Mouse (Mus musculus): ENCODE measurements around the gene Otop3. TPM values are rescaled to one million over a fixed set of nuclear protein-coding genes. Genes with fewer than 3 reads are reported as not detected.
A peak's percentile ranks its signal among the peaks of the same experiment; 100 is the strongest.

Otop3 gene
- polyA plus RNA-seq, 1 experiment from 2014 or later: not detected

DNA sequence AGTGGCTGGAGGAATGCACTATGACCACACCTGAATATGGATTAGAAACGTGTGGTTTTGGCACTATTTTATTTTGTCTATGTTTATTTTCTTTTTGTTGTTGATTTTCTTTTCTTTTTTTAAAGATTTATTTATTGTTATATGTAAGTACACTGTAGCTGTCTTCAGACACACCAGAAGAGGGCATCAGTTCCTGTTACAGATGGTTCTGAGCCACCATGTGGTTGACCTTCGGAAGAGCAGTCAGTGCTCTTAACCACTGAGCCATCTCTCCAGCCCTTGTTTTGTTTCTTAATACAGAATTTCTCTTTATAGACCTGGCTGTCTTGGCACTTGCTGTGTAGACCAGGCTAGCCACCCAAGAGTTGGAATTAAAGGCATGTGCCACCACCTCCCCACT is 38.2 kb downstream of the Otop3 start:
- 36% methylated on average over 2 of the region's 2 CpGs for WGBS
- no peak for ATAC-seq
- no peaks in the 10 kb centered on the region for H3K9me3 ChIP-seq (ENCODE audit: low read length)
- no peaks in the 10 kb centered on the region for H3K36me3 ChIP-seq (ENCODE audit: insufficient read depth, low read length)
- H3K4me3 ChIP-seq (ENCODE audit: low read depth, low read length): no peak overlapping the region
- TF ChIP-seq CTCF (IDR thresholded peaks at IDR 0.05): peak; percentile 16; the same call in 1 of the 2 replicates
- no peak for TF ChIP-seq EP300 (IDR thresholded peaks at IDR 0.05)
- peaks cover 5% of the 10 kb centered on the region; the same call in 1 of the 2 replicates for H3K4me1 ChIP-seq (ENCODE audit: insufficient read depth, low read depth, low read length)
- DNase-seq (ENCODE audit: low spot score): no peak
- no peak overlapping the region for H3K27ac ChIP-seq (ENCODE audit: low read length)
- peaks cover 3% of the 10 kb centered on the region; the same call in 1 of the 2 replicates for H3K27me3 ChIP-seq (replicated peaks; ENCODE audit: insufficient read depth, low read length)
- no peak overlapping the region for H3K9ac ChIP-seq (replicated peaks; ENCODE audit: low read depth)
- H3K4me2 ChIP-seq (replicated peaks; ENCODE audit: low read depth, low read length): no peak overlapping the region

DNA sequence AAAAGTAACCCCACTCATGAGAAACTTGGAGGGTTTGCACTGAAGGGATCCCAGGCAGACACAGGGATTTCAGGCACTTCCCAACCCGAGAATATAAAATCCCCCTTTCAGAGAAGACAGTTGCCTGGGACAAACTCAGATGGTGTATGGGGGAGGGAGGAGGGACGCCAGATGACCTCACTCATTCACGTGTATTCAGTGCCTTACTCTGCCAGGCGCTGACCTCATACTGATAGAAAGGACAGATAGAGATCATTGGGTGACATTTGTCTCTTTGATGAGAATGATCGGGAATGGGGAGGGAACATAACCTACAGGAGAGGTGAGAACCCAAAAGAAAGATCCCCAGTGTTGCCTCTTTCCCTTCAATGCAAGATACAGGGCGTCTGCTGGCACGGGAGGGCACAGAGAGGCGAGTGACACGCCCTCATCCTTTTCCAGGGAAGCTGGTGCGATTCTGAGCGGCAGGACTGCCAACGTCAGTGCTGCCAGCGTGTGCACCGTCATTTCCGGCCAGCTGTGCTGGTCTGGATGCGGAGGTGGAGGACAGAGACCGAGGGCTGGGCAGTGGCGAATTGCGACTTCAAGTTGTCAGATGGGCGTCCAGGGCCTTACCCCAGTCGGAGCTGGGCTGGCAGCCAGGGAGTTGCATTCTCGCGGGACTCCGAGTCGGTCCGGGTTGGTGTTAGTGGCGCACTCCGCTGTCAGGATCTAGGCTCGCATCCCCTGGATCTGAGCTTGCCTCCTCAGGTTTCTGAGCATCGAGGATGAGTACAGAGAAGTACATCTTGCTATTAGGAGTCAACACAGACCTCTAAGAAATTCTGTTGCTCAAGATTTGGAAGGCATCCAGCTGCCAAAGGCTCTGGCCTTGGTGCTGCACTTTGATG is 39.5 kb downstream of the Otop3 start:
- Histone ChIP-seq H3K27ac (ENCODE audit: low read length) (no peak overlapping the region), H3K27me3 (replicated peaks; ENCODE audit: insufficient read depth, low read length) (peaks cover 3% of the 10 kb centered on the region; the same call in 1 of the 2 replicates), H3K4me1 (ENCODE audit: insufficient read depth, low read depth, low read length) (peaks cover 5% of the 10 kb centered on the region; the same call in 1 of the 2 replicates), H3K9me3 (ENCODE audit: low read length) (no peaks in the 10 kb centered on the region), H3K9ac (replicated peaks; ENCODE audit: low read depth) (peak overlapping the region; percentile 23; the same call in 1 of the 2 replicates), H3K4me2 (replicated peaks; ENCODE audit: low read depth, low read length) (peak overlapping the region; percentile 58), H3K36me3 (ENCODE audit: insufficient read depth, low read length) (no peaks in the 10 kb centered on the region), H3K4me3 (ENCODE audit: low read depth, low read length) (peak overlapping the region; percentile 20; the same call in 1 of the 2 replicates)
- DNase-seq (ENCODE audit: low spot score) (peak; percentile 83), ATAC-seq (peak; percentile 94)
- WGBS: under 1% methylated on average over 28 of the region's 30 CpGs
- TF ChIP-seq EP300 (IDR thresholded peaks at IDR 0.05): peak; percentile 36; the same call in 1 of the 2 replicates
- TF ChIP-seq CTCF (IDR thresholded peaks at IDR 0.05): no peak

DNA sequence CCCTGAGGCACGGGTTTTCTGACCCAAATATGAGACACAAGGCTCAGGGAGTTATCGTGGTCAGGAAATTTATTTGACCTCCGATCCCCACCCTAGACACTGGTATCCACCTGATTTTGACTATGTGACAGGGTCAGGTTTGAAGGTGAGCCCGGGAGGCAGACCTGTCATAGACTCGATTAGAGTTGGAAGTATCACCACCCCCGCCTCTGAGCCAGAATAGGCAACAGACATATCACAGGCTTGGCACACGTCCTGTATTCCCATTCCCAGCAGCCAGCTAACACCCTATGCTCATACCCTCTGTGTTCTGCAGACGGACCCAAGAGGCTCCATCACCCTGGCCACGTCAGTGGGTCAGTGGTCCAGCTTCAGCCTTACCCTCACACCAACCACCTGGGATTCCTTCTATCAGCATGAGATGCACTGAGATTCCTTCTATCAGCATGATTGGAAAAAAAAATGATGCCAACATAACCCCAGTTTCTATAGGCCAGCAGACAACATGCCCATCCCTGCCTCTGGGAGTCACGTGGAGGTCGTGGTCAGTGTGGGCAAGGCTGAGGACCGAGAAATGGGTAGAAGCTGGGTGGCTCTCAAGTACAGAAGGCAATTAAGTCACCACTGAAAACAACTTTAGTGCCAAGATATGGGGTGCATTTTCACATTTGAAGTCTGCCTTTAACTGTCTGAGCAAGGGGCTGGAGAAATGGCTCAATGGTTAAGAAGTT is 40.3 kb downstream of the Otop3 start:
- H3K27me3 ChIP-seq (replicated peaks; ENCODE audit: insufficient read depth, low read length): peaks cover 3% of the 10 kb centered on the region; the same call in 1 of the 2 replicates
- H3K36me3 ChIP-seq (ENCODE audit: insufficient read depth, low read length): no peaks in the 10 kb centered on the region
- peak overlapping the region; percentile 58 for H3K4me2 ChIP-seq (replicated peaks; ENCODE audit: low read depth, low read length)
- no peak for ATAC-seq
- peaks cover 5% of the 10 kb centered on the region; the same call in 1 of the 2 replicates for H3K4me1 ChIP-seq (ENCODE audit: insufficient read depth, low read depth, low read length)
- 60% methylated on average over 12 of the region's 12 CpGs for WGBS
- TF ChIP-seq EP300 (IDR thresholded peaks at IDR 0.05) (no peak), CTCF (IDR thresholded peaks at IDR 0.05) (no peak)
- 0 out of 2 replicates have a peak overlapping the region, but pooled peaks have one; percentile 20 for H3K4me3 ChIP-seq (ENCODE audit: low read depth, low read length)
- H3K27ac ChIP-seq (ENCODE audit: low read length): no peak overlapping the region
- no peaks in the 10 kb centered on the region for H3K9me3 ChIP-seq (ENCODE audit: low read length)
- DNase-seq (ENCODE audit: low spot score): no peak
- H3K9ac ChIP-seq (replicated peaks; ENCODE audit: low read depth): no peak overlapping the region

DNA sequence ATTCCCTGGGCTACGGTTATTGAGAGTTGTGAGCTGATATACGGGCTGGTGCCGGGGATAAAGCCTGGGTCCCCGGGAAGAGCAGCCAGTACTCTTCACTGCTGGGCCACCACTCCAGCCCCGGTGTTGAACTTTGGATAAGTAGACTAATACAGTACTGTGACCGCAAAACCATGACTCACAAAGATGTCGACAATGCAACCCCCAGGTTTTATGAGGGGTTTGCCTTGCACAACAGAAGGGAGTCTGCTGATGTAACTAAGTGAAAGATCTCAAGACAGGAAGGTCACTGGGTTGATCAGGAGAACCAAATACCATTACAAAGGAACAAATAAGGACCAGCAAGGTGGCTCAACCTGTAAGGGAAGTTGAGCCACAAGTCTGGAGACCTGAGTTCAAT is 42.2 kb downstream of the Otop3 start:
- no peak for TF ChIP-seq CTCF (IDR thresholded peaks at IDR 0.05)
- no peak for TF ChIP-seq EP300 (IDR thresholded peaks at IDR 0.05)
- Histone ChIP-seq H3K4me3 (ENCODE audit: low read depth, low read length) (no peak overlapping the region), H3K27me3 (replicated peaks; ENCODE audit: insufficient read depth, low read length) (peaks cover 3% of the 10 kb centered on the region; the same call in 1 of the 2 replicates), H3K9ac (replicated peaks; ENCODE audit: low read depth) (no peak overlapping the region), H3K9me3 (ENCODE audit: low read length) (no peaks in the 10 kb centered on the region), H3K36me3 (ENCODE audit: insufficient read depth, low read length) (no peaks in the 10 kb centered on the region), H3K27ac (ENCODE audit: low read length) (no peak overlapping the region), H3K4me1 (ENCODE audit: insufficient read depth, low read depth, low read length) (peaks cover 5% of the 10 kb centered on the region; the same call in 1 of the 2 replicates), H3K4me2 (replicated peaks; ENCODE audit: low read depth, low read length) (no peak overlapping the region)
- ATAC-seq (no peak), DNase-seq (ENCODE audit: low spot score) (no peak)
- WGBS: 64% methylated on average over 7 of the region's 7 CpGs

DNA sequence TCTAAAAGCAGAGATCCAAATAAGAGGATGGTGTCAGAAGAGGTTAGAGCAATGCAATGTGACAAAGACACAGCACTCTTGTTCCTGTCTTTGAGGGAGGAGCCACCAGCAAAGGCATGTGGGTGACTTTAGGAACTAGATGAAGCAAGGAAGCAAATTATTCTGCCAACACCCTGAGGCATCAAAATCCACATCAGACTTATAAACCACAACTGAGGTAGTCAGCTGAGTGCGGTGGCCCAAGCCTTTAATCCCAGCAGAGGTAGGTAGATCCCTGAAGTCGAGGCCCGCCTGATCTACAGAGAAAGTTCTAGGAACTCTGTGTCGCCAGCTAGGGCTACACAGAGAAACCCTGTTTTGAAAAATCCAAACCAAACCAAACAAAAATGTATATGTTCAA is 42.7 kb downstream of the Otop3 start:
- Histone ChIP-seq H3K27me3 (replicated peaks; ENCODE audit: insufficient read depth, low read length) (peaks cover 3% of the 10 kb centered on the region; the same call in 1 of the 2 replicates), H3K9me3 (ENCODE audit: low read length) (no peaks in the 10 kb centered on the region), H3K4me1 (ENCODE audit: insufficient read depth, low read depth, low read length) (peaks cover 5% of the 10 kb centered on the region; the same call in 1 of the 2 replicates), H3K27ac (ENCODE audit: low read length) (no peak overlapping the region), H3K9ac (replicated peaks; ENCODE audit: low read depth) (no peak overlapping the region), H3K4me3 (ENCODE audit: low read depth, low read length) (no peak overlapping the region), H3K4me2 (replicated peaks; ENCODE audit: low read depth, low read length) (no peak overlapping the region), H3K36me3 (ENCODE audit: insufficient read depth, low read length) (no peaks in the 10 kb centered on the region)
- DNase-seq (ENCODE audit: low spot score) (no peak), ATAC-seq (no peak)
- TF ChIP-seq EP300 (IDR thresholded peaks at IDR 0.05) (no peak), CTCF (IDR thresholded peaks at IDR 0.05) (no peak)
- WGBS: 96% methylated on average over 4 of the region's 4 CpGs

DNA sequence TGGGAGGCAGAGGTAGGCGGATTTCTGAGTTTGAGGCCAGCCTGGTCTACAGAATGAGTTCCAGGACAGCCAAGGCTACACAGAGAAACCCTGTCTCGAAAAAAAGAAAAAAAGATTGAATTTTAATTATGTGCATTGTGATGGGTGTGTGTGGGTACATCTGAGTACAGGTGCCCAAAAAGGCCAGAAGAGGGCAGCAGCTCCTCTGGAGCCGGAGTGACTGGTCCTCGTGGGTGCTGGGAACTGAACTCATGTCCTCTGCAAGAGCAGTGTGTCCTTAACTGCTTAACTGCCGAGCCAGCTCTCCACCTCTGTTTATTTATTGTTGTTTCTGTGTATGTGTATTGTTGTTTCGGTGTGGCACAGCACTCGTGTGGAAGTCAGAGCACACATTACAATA is 43.3 kb downstream of the Otop3 start:
- TF ChIP-seq CTCF (IDR thresholded peaks at IDR 0.05) (peak; percentile 19), EP300 (IDR thresholded peaks at IDR 0.05) (no peak)
- Histone ChIP-seq H3K4me3 (ENCODE audit: low read depth, low read length) (no peak overlapping the region), H3K27me3 (replicated peaks; ENCODE audit: insufficient read depth, low read length) (peaks cover 3% of the 10 kb centered on the region; the same call in 1 of the 2 replicates), H3K36me3 (ENCODE audit: insufficient read depth, low read length) (no peaks in the 10 kb centered on the region), H3K4me2 (replicated peaks; ENCODE audit: low read depth, low read length) (no peak overlapping the region), H3K4me1 (ENCODE audit: insufficient read depth, low read depth, low read length) (peaks cover 5% of the 10 kb centered on the region; the same call in 1 of the 2 replicates), H3K27ac (ENCODE audit: low read length) (no peak overlapping the region), H3K9ac (replicated peaks; ENCODE audit: low read depth) (no peak overlapping the region), H3K9me3 (ENCODE audit: low read length) (no peaks in the 10 kb centered on the region)
- 78% methylated on average over 7 of the region's 7 CpGs for WGBS
- DNase-seq (ENCODE audit: low spot score) (no peak), ATAC-seq (no peak)

Data from lung, postnatal 0 days (tissue).